Mouse (Mus musculus): ENCODE measurements around the gene Rgmb.

Rgmb gene

DNA sequence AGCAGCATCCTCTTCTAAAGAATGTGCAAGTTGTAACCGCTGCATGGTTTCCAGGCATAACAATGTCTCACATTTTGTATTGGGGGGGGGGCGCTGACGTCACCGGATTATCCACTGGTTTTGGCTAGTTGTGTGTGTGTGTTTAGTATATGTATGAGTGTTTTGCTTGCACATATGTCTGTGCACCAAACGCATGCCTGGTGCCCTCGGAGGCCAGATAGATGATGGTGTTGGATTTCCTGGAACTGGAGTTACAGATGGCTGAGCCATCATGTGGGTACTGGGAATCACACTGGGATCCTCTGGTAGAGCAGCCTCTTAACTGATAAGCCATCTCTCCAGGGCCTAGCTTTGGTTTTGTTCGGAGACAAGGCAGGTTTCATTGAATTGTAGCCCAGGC, 8.5 kb downstream of the Rgmb start:
- in situ Hi-C loops (cut with MseI, MboI), result no loop called here

DNA sequence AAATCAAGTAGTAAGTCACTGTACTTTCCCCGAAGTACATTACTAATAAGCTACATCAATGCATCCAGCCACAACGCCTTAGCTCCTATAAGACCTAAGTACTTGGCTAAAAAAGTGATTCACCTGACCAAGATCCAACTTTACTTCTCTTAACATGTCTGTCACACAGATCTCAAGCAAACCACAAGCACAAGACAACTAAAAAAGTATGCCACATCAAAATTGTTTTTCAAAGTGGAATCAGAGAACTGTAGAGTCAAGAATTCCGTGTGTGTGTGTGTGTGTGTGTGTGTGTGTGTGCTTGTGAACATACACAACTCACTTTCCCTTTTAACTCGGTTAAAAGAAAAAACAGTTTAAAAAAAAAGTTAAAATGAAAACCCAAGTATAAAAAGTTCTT, 9.1 kb downstream of the Rgmb start:
- in situ Hi-C loops (cut with MseI, MboI), result no loop called here

DNA sequence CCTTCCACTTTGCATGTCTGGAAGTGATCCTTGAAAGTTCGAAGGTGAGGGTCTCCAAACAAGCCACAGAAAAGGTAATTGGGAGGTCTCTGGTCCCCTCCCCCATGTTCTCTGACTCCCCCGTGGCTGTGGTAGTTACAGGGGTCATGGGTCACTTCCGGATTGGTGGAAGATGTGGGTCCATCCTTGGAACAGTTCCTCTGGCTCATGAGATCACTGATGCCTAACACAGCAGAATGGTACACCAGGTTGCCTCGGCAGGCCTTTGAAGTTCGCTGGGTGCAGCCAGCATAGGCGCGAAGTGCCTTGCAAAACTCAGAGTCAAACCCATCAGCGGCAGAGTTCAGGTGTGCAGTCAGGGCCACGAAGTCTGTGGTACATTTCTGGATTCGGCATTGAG, 10.1 kb downstream of the Rgmb start:
- in situ Hi-C loops (cut with MseI, MboI), result no loop called here

DNA sequence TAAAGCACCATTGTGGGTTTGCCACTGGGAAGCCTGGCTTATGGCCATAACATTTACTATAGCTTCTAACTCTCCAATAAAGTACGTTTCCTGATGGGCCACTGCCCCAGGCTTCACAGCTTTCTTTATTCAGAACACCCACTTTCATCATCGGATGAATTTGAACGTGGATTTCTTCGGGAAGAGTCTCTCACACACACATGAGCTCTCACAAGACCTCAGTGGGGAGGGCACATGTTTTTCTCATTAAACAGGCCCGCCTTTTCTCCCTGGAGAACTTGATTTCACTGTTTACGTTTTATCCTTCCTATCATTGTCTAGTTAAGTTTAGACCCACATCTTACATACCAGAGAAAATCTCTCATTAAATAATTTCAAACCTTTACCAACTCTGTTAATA, 10.7 kb downstream of the Rgmb start:
- in situ Hi-C loops (cut with MseI, MboI), result no loop called here

DNA sequence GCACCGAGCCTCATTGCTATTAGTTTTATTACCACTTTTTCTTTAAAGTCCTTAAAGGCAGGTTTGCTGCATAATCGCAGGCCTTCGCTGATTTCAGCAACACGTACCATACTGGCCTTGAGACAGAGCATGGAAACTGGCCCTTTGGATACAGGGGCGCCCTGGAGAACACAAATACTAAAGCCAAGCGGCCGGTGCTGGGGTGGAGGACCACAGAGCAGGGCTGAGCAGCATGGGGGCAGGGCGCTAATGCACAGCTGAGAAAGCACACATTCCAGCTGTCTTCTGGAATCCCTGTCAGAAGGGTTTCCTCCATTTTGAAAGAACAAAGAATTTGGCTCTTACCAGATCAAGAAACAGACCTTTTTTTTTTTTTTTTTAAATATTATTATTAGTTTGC, 12.5 kb downstream of the Rgmb start:
- in situ Hi-C loops (cut with MseI, MboI), result no loop called here

DNA sequence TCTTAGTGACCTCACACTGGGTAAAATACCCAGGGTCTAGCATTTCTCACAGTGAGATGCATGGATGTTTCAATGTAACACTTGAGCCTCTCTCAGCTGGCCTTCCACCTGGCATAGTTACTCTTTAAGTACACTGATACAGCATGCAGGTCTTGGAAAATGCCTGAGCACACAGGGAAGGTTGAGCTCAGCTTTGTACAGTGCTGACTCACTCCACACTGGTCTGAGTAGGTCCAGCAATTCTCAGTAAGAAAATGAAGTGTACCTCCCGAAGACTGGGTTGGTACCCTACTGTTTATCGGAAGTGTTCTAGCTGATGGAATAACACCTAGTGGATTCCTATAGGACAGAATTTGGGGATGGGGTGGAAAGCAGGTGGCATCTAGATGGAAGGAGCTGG, 13.2 kb downstream of the Rgmb start:
- in situ Hi-C loops (cut with MseI, MboI), result no loop called here

DNA sequence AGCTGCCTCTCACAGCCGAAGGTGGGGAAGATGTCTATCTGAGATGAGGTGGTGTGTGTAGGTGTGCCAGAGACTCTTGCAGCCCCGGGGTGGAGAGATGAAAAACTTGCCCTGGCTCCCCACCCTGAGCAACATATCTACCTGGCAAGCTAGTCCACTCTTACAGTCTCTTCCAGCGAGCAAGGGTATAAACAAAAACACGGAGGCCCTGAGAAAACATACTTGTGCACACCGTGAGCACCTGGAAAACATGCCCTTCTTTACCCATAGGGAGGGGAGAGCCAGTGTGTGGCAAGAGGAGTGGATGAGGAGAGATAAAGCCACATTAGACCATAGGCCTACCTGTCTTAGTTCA, 13.8 kb downstream of the Rgmb start:
- in situ Hi-C loops (cut with MseI, MboI), result no loop called here

DNA sequence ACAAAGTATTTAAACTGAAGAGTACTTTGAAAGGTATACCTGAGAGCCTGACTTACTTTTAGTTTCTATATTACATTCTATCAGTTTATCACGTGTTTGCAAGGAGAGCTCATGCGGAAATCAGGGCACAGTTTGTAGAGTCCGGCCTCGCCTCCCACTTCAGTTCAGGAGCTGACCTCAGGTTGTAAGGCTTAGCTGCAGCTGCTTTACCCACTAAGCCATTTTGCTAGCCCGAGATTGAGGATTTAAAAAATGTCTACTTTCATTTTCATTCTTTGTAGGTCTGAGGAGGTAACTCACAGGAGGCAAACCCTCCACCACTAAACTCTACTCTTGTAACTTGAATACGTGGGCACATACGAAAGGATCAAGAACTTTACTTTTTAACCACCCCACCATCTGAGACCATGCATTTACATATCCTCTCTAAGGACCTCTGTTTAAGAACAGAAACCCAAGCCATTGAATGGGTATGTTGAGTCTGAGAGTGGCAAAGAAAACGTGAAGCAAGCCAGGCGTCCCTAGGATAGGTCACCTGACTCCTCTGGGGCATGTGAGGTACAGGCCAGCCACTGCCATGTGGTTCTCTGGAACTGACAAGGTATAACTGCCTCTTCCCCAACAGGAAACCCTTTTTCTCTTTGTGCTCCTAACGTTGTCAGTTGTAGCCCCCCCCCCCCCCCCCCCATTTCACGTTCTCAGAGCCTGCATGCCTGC, 14.3 kb downstream of the Rgmb start:
- in situ Hi-C loops (cut with MseI, MboI), result no loop called here

DNA sequence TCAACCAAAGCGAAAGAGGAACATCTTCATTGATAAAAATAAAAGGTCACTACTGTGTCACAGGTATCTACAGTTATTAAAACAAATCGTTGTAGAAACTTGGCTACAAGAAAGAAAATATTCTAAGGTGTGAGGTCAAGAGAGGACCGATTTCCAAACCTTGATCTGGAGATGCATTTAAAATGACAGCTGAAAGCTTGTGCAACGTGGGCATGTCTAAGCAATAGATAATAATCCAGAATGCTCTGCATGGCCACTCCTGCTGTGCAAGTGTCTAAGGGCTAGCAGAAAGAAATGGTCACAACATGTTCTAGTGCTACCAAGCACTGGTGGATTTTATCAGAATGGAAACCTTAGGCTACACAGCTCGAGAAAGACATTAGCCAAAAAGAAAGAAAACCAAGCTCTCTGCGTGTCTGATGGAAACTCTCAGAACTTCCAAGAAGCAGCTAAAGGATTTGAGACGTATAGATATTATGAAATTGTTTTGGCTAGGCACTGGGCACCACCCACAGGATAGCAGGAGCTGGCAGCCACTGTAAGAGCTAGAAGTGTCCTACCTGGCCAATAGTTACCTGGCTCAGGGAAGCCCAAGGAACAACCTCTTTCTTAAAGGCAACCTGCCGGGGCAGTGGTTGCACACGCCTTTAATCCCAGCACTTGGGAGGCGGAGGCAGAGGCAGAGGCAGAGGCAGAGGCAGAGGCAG, 15.4 kb downstream of the Rgmb start:
- in situ Hi-C loops (cut with MseI, MboI), result no loop called here

DNA sequence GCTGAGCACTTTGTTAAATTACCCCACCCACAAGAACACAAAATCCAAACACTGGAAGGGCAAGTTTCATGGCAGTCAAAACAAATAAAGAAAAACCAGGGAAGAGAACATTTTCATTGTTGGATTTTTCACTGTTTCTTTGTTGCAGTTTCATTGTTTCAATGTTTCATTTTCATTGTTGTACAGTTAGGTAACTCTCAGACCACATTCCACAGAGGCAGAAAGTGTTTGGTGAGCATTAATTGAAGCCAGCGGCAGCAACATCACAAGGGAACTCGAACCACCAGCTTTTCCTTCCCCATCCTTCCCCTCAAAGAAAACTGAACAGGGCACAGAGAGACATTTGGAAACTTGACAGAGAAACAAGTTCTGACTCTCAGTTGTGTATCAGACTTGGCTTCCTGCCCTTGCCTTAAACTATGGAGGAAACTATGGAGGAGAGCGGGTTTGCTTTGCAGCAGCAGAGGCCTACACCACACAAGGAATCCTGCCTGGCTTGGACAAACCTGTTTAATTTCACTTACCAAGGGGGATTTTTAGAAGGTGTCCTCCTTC, 17.1 kb downstream of the Rgmb start:
- in situ Hi-C loops (cut with MseI, MboI), result no loop called here

DNA sequence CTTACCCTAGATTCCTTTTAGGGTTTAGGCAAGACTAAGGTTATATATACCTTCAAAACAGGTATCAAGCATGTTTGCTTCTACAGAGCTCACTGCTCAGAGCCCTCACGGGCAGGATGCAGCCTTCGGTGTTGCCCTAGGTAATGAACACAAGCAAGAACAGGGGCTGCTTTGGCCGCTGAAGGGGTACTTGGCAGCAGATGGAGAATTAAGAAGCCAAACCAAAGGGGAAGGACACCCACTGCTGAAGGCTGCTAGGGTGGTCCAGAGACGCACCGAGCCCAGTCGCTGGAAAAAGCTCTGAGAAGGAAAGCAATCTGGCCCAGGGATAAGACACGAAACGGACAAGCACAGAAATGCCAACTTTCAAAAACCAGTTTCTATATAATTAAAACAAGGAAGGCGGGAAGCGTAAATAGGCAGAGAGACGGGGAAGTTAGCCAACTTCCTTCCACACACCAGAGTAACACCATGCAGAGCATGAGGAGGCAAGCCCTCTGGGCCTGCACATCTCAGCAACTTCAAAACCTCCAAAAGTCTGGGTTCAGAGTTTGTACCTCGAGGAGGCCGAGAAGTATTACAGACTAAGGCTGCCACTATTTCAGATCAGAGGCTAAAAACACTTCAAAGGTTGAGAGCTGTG, 18.6 kb downstream of the Rgmb start:
- in situ Hi-C loops (cut with MseI, MboI), result no loop called here

DNA sequence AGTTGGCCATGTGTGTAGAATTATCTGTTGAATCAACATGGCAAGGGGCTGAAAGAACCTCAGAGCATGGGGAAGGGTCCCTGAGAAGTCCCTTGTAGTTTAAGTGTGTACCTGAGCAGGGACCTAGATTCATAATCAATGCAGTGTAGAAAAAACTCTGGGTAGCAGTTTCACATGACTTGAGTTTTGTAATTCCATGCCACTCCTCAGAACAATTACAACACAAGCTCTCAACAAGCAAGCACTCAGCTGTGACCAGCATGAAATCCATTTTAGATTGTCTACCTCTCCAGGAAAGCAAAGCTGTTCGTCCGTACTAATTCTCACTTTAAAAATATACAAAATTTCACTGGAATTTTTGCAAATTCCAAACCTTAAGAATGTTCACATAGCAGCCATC, 20.9 kb downstream of the Rgmb start:
- in situ Hi-C loops (cut with MseI, MboI), result no loop called here

DNA sequence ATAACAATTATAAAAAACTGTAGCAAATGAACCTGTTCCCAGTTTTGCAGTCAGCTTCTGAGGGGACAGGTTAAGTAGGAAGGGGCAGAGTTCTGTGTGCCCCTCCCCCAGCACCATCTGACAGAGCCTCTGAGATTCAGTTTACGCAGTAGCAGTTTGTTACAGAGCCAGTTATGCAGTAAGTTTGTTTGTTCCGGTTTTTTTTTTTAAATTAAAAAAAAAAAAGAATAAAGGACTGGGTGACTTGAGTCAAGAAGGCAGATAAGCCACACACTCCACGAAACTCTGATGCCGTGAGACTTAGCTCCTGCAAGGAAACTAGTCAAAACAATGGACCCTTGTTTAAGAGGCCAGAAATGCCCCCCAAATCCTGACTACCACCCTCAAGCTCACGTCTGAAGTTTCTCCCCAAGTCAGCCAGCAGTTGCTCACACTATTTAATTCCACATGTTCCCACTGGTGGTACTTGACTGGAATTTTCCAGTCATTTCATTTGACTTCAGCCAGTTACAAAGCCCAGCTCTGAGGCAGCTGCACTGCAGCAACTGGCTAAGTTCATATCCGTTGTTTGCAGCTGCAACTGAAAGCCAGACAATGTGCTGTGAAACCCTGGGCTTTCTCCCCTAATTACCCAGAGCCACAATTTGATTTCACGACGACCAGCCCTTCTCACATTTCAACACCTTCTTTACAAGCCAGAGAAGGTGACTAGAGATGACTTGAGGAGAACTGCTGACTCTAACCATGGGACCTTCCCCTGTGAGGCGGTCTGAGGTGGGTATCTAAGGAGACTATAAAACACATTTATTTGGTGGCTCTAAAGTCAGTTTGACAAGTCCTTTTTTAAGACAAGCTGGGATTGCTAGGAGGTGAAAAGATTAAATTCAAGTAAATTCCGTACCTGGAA, 22.1 kb downstream of the Rgmb start:
- in situ Hi-C loops (cut with MseI, MboI), result no loop called here

DNA sequence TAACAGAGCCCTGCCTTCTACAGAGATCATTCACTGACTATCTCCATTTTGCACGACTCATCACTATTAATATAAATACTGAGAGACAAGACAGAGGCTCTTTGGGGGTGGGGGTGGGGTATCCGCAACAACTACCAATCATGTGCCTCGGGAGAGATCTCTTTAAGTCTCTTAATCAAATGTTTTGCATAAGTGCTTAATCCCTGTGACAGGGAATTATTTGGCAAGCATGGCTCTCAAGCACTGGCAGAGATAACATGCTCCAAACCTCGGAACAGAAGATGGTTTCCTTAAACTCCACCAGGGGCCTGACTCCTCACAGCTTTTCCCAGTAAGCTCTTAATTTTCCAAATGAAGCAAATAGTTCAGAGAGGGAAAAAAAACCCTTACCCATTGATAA, 22.8 kb downstream of the Rgmb start:
- in situ Hi-C loops (cut with MseI, MboI), result no loop called here

DNA sequence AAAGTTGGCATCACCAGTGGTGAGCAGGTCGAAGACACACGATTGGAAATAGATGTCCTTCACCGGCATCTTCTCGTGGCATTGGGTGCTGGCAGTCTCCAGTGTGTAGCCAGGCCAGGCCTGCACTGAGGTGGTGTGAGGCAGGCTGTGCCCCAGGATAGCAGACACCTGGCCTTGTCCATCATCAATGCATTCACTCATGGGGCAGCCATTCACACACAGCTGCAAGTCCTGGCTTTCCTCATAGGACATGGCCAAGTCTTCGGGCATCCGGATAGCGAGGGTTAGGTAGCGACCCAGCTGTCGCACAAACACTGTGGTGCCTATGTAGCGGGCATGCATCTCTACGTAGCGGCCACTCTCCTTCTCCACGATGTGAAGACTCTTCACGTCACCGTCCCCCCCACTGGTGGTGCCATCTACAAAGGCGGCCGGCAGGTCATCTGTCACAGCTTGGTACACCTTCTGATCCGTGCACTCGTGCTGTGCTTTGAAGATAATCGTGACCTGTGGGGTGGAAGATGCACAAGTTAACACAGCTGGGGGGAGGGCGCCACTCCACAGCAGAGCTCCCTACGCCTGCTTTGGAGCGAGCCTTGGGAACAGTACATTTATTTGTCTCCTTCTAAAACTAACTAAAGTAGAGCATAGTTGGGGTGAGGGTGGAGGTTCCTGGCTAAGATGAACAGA, 23.4 kb downstream of the Rgmb start:
- in situ Hi-C loops (cut with MseI, MboI), result no loop called here

DNA sequence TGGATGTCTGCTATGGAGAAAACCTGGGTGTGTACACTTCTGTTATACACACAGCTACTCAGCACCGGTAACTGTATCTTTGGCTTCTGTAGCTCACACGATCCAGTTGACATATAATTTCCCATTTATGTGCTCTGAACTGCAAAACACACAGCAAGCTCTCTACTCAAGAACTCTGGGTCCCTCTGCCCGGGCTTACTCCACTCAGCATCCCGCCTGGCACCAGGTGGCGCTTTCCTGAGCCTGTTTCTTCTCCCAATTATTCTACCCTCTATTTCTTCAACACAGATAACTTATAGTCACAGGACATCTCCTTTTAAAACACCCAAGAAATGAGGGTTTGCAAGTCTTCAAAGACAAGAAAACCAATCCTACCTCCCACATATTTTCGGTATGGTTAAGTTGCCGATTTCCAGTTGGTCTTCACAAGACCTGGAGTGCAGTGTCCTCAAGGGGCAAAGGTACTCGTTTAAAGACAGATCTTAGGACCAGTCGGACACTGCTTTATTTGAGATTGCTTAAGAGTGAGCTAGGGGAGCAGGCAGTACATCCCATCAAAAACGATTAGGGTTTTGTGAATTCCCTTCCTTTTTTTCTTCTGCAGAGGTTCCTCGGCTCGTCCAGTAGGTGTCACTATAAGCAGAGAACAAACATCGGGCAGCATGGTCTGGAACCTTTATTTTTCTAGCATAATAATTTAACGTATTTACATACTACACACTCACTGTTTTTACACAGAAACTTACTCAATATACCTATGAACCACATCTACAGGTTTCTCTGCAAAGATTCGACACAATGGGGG, 26.6 kb downstream of the Rgmb start:
- in situ Hi-C loops (cut with MseI, MboI), result no loop called here

DNA sequence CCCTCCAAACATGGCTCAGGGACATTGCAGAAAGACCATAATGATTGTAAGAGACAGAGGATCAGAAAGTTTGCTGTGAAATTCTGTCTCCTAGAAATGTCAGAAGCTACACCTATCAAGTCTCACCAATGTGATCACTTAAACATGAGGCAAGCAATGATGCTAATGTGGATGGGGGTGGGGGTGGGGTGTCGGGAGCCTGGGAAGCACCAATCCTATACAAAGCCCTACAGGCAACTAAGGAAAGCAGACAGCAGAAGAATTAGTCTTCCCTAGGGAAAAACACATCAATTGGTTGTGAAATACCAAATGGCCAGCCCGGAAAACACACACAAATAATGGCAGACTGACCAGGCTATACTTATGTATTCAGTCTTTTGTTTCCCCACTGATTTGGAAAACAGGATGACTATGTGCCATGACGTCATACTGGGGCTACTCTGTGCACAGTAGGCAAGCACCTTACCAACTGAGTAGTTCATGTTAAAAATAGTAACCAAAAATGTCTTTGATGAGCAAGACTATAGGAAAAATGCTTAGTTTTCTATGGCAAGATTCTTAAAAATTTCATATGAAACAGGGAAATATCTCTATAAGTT, 31.5 kb downstream of the Rgmb start:
- in situ Hi-C loops (cut with MseI, MboI), result no loop called here

DNA sequence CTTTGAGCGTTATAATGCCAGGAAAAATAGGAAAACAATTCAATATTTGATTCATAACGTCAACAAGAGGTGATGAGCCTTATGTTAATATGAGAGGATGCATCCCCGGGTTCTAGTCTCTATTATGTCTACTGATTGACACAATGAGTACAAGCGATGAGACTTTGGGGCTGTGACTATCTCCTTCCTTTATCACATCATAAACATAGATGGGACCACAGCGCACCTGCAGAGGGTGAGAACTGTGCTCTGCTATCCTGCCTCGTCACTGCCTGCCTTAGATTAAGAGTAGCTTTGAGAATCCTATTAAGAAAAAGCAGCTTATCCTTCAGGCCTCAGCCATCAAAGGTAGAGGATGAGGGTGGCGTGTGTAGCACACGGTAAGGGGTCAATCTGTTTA, 40.1 kb downstream of the Rgmb start:
- in situ Hi-C loops (cut with MseI, MboI), result no loop called here

DNA sequence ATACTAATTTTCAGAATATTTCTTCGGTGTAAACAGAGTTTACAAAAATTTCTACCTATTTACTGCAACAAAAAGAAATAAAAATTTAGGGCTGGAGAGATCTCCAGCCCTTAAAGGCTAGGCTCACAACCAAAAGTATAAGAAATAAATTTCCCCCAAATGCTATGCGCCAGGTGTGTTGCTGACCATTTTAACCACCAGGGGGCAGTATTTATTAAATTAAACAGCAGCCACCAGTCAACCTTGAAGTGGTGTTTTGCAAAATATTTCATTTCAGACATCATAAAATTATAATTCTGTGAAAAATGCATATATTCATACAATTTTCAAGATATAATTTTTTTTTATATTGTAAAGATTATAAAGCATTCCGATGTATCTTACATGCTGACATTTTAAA, 43.8 kb downstream of the Rgmb start:
- in situ Hi-C loops (cut with MseI, MboI), result no loop called here

DNA sequence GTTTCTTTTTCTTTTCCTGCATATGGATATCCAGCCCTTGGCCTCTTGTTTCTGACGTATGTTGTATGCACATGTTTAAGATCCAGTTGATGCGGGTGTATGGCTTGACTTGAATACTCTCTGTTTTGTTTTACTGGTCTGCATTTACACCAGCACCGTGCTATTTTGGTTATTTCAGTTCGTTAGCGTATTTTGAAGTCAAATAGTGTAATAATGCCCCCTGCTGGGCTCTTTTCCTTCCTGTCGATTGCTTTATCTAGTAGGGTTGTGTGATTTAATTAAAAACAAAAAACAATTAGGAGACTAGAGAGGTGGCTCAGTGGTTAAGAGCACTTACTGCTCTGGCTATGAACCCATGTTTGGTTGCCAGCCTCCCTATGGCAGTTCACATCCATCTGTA, 52.9 kb downstream of the Rgmb start:
- in situ Hi-C loops (cut with MseI, MboI), result no loop called here
